Mouse (Mus musculus): ENCODE results near the gene S100a6. TPM values are rescaled to one million over a fixed set of nuclear protein-coding genes. Genes with fewer than 3 reads are reported as not detected.
A peak's percentile ranks its signal among the peaks of the same experiment; 100 is the strongest.

S100a6 gene
- total RNA-seq, 2 experiments from 2014 or later, result 30.9 to 35.7 TPM

DNA sequence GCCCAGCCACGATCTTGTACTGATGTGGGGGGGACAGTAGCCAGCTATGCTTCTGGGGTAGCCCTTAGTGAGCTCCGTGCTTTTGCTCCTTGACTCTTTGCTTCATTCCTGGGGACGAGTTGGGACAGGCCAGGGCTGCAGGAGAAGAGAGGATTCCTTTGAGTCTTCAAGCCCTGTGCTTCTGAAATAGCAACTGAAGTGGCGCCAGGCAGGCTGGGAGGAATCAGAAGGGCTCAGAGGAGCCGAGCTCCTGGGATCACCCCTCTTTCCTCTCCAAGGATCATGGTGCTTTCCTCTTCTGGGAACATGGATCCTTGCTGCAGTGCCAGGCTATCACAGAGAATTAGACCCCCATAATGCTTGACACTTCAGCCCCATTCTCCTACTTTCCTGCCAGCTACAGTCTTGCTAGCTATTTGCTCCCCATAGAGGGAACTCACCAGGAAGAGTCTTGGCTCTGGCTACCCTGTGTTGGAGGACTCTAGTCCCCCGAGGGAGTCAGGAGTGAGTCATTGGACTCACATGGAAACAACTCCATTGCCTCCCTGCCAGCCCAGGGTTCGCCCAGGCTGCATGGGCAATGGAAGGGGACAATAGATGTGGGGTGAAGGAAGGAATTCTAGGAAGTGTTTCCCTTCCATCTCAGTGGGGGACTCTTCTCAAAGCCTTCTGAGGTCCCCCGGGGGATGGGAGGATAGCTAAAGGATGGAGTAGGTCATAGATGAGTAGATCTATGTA is 12.1 kb upstream of the S100a6 start:
- no peak for DNase-seq (ENCODE audit: low spot score in 2 of 2)

DNA sequence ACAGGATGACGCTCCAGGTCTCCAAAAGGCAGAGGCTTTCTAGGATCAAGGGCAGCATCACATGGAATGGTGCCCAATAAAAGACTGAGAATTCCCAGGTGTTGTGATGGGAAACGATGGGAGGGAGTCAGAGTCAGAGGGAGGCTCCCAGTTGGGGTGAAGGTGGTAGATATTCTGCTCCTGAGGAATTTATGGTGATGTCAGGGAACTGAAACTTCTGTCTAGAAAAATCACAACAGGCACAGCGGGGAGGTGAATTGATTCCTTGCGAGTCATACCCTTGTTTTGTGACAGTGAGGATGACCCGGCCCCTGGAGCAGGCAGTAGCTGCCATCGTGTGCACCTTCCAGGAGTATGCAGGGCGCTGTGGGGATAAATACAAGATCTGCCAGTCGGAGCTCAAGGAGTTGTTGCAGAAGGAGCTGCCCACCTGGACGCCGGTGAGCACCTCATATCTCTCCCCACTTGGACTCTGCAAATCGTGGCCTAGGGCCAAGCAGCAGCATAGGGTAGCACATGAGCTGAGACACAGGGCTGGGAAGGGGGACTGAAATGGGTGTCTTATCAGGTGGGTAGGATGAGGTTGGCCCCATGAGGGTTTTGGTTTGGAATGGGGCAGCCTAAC is 11.1 kb upstream of the S100a6 start, which contains the start of gene Gm42674:
TSS of gene Gm42674 (plus strand) at position 419 of the 625 bp plus-strand sequence.
- DNase-seq (ENCODE audit: low spot score in 2 of 2), result no peak

DNA sequence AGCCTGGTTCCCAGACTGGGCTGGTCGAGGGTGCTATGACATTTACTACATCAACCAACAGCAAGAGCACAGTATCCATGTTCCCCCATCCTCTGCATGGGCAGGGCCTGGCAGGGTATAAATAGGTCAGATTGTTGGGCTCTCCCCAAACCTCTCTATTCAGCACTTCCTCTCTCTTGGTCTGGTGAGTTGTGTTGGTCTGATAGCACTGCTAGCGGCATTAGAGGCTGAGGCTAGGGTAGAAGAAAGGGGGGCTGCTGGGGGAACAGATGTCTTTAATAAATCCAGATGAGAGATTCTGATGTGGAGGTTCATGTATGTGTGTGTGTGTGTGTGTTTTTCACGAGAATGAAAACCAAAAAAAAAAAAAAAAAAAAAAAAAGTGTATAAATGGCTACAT is 9.1 kb upstream of the S100a6 start, which contains the start of gene S100a4:
TSS of gene S100a4 (plus strand) at position 149 of the 400 bp plus-strand sequence.
- DNase-seq (ENCODE audit: low spot score in 2 of 2), result no peak

DNA sequence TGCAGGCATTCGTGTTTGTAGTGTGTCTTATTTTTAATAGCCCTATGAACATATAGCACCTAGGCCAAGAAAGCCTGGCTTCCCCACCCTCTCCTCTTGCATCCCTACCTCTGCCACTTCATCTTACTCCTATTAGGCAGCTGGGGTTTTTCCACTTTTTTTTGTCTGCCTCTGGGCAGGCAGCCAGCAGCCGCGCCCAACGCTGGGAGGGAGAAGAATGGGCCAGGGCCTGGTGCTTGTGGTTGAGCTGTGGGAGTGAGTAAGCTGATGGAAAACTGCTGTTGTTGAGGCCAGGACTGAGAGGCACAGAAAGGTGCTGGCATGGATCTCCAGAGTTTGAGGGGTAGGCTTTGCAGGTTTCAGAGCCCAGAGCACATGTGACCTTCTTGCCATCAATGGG is 8.3 kb upstream of the S100a6 start:
- DNase-seq (ENCODE audit: low spot score in 2 of 2), result peak; percentile 61 to 66

DNA sequence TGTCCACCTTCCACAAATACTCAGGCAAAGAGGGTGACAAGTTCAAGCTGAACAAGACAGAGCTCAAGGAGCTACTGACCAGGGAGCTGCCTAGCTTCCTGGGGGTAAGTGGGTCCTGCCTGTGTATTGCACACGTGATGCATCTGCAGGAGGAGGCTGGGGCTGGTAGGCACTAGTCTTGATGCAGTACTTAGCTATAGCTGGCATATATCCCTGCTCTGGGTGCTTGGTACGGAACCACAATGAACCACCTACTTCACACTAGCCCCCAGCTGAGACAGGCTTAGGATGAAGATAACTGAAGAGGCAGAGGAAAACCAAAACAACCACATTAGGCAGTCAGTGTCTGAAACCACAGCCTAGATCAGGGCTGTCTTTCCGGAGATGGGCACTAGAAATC is 7.6 kb upstream of the S100a6 start:
- DNase-seq (ENCODE audit: low spot score in 2 of 2), result no peak

DNA sequence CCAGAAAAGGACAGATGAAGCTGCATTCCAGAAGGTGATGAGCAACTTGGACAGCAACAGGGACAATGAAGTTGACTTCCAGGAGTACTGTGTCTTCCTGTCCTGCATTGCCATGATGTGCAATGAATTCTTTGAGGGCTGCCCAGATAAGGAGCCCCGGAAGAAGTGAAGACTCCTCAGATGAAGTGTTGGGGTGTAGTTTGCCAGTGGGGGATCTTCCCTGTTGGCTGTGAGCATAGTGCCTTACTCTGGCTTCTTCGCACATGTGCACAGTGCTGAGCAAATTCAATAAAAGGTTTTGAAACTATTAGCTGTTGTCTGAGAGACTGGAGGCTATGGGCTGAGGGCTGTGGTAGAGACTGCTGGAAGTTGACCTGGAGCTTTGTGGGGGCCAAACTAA is 6.9 kb upstream of the S100a6 start:
- DNase-seq (ENCODE audit: low spot score in 2 of 2), result no peak

DNA sequence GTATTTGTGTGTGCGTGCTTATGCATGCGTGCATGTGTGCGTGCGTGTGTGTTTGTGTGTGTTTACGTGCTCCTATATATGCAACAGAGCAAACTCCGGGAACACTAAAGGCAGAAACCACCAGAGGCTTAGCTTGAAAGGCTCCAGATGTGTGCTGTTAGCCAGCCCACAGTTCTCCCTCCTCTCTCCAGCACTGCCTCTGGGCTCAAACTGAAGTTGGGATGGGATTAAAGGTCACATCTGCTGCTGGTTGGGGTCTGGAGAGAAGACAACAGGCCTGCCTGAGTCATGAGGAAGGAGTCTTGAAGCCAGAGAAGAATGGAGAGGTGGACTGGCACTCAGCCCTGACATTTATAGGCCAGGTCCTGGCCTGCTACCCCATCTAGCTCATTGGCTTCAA is 6.5 kb upstream of the S100a6 start:
- no peak for DNase-seq (ENCODE audit: low spot score in 2 of 2)

DNA sequence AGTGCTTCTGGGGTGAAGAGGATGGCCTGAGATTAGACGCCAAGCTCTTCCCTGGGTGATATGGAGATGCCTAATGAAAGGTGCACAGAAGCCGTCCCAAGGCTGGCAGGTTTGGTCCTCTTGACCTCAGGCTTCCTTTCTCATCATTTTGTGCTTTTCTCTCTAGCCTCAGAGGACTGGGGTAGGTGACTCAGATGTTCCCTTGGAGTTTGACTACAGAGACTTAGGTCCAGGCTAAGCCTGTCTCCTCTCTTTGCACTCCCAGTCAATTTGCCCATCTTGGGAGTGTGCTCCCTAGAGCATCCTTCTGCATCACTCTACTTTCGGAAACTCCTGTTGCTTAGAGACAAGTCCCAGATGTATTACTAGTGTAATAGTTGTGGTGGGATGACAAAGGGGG is 5.3 kb upstream of the S100a6 start:
- no peak for DNase-seq (ENCODE audit: low spot score in 2 of 2)

DNA sequence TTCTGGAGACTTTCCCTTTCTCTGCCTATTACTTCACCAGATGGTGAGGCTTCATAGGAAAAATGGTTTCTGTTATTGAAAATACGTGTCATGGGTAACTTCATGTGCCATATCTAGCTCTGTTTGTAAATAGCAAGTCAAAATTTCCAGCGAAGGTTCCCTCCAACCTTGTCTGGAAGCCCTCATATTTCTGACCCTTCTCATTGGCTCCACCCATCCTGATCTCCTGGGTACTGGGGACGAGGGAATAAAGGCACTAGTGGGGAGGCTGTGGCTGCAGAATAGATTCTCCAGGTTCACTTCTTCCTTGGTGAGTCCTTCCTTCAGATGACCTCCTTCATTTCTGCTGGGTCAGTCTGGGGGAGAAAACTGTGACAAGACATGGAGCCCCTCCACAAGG is 4.5 kb upstream of the S100a6 start, which contains the start of gene S100a5:
TSS of gene S100a5 (plus strand) at position 301 of the 400 bp plus-strand sequence.
- no peak for DNase-seq (ENCODE audit: low spot score in 2 of 2)

DNA sequence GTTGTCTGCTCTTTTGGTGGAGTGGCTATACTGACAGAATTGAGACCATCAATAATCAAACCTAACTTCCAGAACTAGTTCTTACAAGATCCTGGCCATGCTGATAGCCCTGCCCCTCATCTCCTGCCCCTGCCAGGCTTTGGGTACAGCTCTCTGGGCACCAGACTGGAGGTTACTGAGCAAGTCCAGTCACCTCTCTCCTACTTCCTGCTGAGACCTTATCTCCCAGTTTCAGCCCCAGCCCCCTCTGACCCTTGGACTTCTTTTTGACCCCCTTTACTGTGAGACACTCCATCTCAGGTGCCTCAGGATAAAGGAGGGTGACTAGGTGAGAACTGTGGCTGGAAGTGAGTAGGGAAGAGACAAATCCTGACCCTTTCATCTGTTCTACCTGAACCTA is 3.6 kb upstream of the S100a6 start:
- DNase-seq (ENCODE audit: low spot score in 2 of 2), result no peak

DNA sequence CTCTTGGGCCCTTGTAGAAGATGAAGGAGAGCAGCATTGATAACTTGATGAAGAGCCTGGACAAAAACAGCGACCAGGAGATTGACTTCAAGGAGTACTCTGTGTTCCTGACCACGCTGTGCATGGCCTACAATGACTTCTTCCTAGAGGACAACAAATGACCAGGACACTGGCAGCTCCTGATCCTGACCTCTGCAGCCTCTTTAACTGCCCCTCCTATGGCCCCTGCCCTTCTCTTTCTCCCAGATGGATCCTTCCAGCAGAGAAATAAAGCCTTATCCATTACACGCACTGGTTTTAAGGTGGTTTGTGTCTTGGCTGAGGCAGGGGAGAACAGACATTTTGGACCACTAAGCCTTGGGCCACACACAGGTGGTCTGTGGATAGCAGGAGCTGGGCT is 1.2 kb upstream of the S100a6 start:
- no peak for DNase-seq (ENCODE audit: low spot score in 2 of 2)

DNA sequence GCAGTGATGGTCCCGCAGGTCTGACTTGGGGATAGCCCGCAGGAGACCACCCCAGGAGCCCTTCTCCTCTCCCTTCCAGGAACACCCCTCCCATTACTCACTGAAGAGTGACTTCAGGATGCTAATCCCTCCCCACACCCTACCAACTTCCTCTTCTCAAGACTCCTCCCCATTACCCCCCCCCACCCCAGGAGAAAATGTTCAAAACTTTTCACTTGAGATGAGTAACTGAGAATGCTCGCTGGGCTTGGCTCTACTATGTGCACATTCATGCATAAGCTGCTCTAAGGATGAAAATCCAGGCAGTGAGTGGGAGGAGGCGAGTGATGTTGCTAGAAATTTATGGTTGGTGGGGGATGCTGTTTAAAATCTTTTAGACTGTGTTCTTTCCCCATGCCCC is 621 bp upstream of the S100a6 start:
- no peak for DNase-seq (ENCODE audit: low spot score in 2 of 2)

DNA sequence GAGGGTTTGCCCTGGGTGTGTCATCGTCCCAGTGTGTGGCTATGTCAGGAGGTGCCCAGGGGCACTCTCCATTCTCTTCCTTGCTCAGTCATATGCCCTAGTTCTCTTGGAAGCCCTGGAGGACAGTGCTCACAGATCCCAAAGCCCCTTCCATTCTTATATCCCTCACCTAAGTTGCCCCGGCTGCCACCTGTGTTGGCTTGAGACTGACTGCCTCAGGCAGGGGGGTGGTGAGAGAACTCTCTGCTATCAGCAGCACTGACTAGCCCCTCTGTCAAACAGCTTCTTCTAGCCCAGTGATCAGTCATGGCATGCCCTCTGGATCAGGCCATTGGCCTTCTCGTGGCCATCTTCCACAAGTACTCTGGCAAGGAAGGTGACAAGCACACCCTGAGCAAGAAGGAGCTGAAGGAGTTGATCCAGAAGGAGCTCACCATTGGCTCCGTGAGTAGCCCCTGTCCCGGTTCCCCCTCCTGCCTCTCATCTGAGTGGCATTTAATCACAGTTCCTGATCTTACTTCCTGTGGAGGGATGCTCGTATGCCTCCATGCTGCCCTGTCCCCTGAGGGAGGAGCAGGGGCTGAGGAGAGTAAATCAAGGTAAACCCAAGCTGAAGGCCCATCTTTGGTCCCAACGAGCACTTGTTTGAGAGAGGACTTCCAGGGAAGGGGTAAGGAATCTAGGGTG is 922 bp downstream of the S100a6 start:
- DNase-seq (ENCODE audit: low spot score in 2 of 2), result no peak

DNA sequence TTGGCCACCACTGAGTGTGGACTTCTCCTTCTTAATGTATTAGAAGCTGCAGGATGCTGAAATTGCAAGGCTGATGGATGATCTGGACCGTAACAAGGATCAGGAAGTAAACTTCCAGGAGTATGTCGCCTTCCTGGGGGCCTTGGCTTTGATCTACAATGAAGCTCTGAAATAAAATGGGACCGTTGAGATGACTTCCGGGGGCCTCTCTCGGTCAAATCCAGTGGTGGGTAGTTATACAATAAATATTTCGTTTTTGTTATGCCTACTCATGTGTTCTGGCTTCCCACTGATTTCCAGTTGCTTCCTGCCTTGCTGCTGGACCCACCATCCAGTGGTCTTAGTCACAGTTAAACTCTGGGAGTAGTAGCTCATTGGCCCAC is 1.5 kb downstream of the S100a6 start:
- DNase-seq (ENCODE audit: low spot score in 2 of 2), result no peak

DNA sequence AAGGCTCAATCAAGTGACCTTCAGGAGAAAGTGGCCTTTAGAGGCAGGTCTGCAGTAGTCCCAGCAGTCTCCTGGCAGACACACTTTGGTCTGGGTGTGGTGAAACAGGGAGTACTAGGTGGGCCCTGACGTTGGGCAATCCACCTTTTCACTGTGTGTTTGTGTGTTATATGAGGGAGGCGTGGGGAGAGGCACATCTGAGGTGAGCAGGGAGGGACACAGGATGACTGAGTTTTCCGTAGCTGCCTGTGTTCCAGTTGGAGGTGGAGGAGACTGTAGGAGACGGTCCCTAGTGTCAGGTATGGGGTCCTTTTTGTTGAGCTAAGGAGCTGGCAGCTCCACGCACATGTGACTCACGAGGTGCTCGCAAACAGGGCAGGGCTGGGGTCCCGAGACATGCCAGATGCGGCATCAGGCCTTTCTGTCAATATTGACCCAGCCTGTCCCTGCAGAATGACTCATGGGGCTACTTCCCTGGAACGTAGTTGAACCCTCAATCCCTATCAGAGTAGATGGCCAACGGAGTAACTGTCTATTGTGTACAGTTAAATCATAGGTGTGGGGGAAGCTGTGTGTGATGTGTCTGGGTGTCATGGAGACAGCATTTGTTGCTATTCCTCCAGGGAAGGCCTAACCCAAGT is 2.0 kb downstream of the S100a6 start:
- no peak for DNase-seq (ENCODE audit: low spot score in 2 of 2)

DNA sequence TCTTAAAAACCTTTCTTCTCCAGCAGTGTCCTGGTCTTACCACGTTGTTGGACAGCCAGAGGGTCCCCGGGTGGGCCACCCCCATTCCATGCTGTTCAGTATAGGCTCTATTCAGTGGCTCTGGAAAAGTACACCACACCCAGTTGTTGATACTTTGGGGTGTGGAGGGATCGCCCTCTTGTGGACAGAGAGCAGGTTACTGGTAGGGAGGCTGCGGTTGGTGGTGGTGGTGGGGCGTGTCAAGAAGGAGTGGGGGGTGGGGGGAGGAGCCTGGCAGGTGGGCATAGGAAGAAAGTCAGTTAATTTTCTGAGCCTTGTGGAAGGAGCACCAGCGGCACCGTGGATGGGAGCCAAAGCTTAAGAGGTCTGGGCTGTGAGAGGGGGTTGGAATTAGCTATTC is 2.7 kb downstream of the S100a6 start:
- DNase-seq (ENCODE audit: low spot score in 2 of 2), result peak; percentile 72 to 78

DNA sequence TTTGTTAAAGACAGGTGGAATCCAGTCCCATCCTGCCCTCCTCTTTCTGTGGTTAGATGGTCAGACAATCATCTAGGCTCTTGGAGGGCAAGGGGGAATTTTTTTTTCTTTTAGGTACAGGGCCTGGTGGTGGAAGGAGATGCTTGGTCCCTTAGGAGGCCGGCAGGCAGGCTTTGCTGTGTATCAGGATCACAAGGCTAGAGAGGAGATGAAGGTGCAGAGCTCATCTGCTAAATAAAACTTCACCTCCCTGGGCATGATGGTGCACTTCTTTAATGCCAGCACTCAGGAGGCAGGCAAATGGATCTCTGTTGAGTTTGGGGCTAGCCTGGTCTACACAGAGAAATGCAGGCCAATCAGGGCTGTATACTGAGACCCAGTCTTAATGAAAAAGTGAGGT is 3.2 kb downstream of the S100a6 start:
- DNase-seq (ENCODE audit: low spot score in 2 of 2), result no peak

DNA sequence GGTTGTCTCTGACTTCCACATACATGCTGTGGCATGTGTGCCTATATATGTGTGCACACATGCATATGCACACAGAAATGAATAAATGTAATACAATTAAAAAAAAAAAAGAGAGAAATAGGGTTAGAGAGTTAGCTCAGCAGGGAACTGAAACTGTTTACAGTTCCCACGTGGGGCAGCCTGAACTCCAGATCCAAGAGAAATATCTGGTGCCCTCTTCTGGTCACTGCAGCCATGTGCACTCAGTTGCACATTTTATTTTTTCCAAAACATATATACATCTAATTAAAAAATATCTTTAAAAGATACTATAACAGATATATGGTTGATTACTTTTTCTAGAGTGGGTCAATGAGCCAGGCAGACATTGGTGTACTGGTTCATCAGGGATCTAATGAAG is 4.9 kb downstream of the S100a6 start:
- no peak for DNase-seq (ENCODE audit: low spot score in 2 of 2)

DNA sequence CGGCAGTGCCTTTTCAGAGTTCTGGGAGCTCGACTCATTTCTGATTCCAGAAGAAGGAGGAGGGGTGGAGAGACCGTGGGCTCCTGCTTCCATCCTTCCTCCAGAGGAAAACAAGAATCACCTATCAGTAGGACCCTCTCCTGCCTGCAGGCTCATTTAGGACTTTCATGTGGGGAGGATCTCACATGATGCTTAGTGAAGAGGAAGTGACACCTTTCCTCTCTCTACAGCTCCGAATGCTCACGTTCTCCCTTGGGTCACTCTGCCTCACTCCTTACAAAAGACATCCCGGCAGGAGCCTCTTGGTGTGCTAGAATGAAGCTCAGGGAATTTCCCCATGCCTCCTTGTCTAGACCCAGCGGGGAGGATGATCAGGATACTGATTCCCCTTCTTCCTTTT is 8.9 kb downstream of the S100a6 start:
- no peak for DNase-seq (ENCODE audit: low spot score in 2 of 2)

DNA sequence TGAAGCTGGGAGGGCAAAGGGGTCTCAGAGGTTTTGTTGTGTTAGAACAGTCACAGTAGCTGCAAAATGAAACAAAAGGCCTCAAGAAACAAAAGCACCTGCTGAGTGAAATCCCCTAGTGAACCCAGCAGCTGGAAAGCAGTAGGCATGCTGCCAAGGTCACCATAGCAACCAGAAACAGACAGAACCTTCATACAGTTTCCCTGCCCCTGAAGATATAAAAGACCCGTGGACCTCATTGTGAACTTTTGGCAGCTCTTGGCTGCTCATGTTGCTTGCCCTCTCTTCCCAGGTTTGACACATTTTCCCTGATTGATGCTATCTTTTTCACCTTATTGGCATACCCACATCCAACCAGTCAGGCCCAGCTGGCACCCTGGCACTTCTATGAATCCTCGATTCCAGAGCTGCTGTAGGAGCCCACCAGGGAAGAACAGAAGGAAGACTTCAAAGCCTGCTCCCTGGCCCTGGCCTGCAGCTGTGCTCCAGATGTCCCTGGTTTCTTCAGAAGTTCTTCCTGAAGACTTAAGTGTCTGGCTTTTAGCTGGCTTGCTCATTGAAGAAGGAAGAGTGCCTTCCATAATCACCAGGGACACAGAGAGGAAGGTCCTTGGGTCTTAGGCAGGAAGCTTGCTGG is 10.9 kb downstream of the S100a6 start:
- DNase-seq (ENCODE audit: low spot score in 2 of 2), result peak; percentile 54 to 61

DNA sequence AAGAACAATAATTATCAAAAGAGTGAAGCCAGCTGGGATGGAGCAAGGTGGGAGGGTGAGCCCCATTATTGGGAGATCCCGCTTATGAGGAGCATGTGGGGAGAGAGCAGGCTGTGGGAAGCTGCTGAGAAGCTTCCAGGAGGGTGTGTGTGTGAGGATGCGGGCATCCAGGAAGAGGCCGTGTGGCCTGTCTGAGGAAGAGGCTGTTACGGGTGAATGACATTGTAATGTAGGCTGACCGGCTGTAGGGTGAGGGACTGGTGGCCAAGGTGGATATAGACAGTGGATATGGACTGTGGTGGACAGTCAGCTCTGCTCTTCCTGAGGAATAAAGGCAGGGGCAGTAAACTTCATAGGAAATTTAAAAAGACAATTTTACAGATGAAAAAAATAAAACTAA is 12.8 kb downstream of the S100a6 start:
- no peak for DNase-seq (ENCODE audit: low spot score in 2 of 2)
